Mouse (Mus musculus): Measurements from ENCODE around the gene Acss2. TPM values are rescaled to one million over a fixed set of nuclear protein-coding genes. Genes with fewer than 3 reads are reported as not detected.

Gene Acss2
- polyA plus RNA-seq (2015; fragmentation: Nextera tagmentation; extraction: Ambion mirVana): 25.8 and 29.8 TPM in 2 replicates

DNA sequence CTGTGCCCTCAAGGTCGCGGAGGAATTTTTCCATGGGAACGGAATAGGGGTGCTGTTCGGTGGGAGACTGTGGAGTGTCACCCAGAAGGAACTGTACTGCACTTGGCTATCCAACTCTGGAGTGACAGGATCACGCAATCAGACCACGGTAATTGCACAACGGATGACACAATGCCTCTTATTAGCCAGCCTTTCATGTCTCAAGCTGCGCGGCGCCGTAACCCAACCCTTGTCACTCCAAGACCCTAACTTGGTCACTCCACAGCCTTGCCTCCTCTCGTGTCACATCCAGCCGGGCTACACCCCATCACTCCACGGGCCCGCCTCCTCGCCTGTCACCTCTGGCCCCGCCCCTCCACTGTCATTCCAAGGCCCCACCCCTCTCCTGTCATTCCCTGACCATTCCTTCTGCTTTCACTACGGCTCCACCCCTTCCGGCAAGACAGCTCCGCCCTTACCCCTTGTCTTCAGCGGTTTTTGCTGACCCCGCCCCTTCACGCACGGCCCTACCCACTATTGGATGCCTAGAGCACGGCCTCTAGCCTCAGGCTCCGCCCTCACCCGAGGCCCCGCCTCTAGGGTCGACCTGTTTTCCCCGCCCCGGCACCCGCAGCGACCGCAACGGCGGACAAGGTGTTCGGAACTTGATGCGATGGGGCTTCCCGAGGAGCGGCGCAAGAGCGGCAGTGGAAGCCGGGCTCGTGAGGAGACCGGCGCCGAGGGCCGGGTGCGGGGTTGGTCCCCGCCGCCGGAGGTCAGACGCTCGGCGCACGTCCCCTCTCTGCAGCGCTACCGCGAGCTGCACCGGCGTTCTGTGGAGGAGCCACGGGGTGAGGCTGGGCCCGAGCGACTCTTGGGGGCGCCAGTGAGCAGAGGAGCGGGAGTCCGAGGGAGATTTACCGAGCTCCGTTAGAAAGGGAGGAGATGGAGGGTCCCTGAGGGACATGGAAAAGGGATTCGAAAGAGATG, at the start of gene Acss2, which contains the start of gene Ggt7:
Acss2 (plus strand) TSS at position 494 of the 969 bp plus-strand sequence.
Ggt7 (minus strand) TSS at position 783 of the 969 bp plus-strand sequence.
- peak within 1 kb of the TSS; percentile 58; the same call in 1 of the 2 replicates for H3K27ac ChIP-seq (ENCODE audit: low read length)
- WGBS: 3% methylated on average over 70 of the region's 70 CpGs
- no peaks in the 10 kb centered on the region for H3K9me3 ChIP-seq (ENCODE audit: control insufficient read depth, low read length)
- peak; percentile 99 for ATAC-seq
- no peaks in the 10 kb centered on the region for H3K36me3 ChIP-seq (ENCODE audit: control insufficient read depth, insufficient read depth, low read length)
- peak within 1 kb of the TSS; percentile 83 for H3K4me3 ChIP-seq (ENCODE audit: low read length)
- peak within 1 kb of the TSS; percentile 73 for H3K9ac ChIP-seq (ENCODE audit: low read depth, low read length)
- peaks cover 13% of the 10 kb centered on the region for H3K4me1 ChIP-seq (ENCODE audit: control insufficient read depth, insufficient read depth, low read length)
- H3K4me2 ChIP-seq (ENCODE audit: low read depth, low read length): peak within 1 kb of the TSS; percentile 85
- peaks cover 12% of the 10 kb centered on the region; the same call in 1 of the 2 replicates for H3K27me3 ChIP-seq (replicated peaks; ENCODE audit: control insufficient read depth, insufficient read depth, low read length)

DNA sequence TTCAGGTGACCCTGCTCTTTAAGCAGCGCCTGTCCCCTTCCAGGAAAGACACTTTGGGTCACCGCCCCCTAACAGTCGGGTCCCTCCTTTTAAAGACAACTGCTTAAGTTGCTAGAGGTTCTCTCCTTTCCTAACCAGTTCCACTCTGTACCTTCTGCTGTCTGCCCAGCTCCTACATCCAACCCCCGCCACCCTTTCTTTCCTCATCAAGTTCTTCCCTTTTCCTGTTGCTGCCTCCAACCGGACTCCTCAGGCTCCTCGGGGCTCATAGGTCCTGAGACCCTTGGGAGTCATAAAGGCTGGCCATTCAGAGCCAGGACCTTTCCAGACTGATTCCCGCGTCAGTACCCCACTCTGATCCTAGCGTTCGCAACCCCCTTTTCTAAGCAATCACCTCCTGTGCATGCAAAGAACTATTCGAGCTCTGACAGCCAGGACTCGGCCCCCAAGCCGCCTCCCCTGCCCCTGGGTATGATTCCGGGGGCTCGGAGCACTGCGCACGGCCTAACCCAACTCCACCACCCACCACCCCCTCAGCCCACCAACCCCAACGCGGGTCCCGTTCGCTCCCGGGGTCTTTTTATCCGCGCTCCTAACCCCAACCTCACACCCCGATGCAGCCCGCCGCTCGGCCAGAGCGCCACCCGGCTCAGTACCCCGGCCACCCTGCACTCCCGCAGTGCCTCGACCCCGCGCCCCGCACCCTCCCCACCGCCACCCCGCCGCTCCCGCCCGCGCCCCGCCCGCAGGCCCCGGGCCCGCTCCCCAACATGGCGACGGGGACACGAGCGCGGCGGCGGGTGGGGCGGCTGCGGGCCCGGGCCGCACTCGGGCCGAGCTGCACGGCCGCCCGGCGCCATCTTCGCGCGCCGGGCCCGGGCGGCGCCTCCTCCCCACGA, 44.8 kb upstream of the Acss2 start:
- peak overlapping the region; percentile 92 for H3K4me3 ChIP-seq (ENCODE audit: low read length)
- H3K9ac ChIP-seq (ENCODE audit: low read depth, low read length): peak overlapping the region; percentile 97
- peak overlapping the region; percentile 90 for H3K27ac ChIP-seq (ENCODE audit: low read length)
- peak overlapping the region; percentile 79 for H3K4me2 ChIP-seq (ENCODE audit: low read depth, low read length)
- WGBS: under 1% methylated on average over 55 of the region's 71 CpGs
- H3K36me3 ChIP-seq (ENCODE audit: control insufficient read depth, insufficient read depth, low read length): no peaks in the 10 kb centered on the region
- ATAC-seq: peak; percentile 35
- no peaks in the 10 kb centered on the region for H3K9me3 ChIP-seq (ENCODE audit: control insufficient read depth, low read length)
- no peaks in the 10 kb centered on the region for H3K27me3 ChIP-seq (replicated peaks; ENCODE audit: control insufficient read depth, insufficient read depth, low read length)
- peaks cover 14% of the 10 kb centered on the region for H3K4me1 ChIP-seq (ENCODE audit: control insufficient read depth, insufficient read depth, low read length)

DNA sequence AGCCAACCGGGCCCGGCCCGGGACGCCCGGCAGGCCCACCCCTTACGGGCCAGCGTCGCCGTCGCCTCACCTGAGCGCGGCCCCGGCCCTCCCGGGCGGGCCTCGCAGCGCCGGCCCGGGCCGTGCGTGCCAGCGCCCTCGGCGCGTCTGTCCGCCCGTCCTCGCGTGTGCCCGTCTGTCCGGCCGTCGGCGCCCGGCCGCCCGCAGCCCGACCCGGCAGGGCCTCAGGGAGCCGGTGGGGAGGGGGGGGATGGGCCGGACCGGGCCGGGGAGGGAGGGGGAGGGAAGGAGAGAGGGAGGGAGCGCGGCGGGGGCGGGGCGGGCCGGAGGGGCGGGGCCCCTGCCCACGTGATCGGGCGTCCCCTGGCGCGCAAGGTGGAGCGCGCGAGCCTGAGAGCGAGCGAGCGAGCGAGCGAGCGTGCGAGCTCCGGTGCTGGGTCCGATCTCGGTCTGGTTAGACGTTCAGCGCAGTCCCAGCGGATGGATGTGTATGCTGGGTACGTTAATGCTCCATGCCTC, 44.1 kb upstream of the Acss2 start, which contains the start of gene Ncoa6:
Ncoa6 (minus strand) TSS at position 325 of the 519 bp plus-strand sequence.
- peak; percentile 85 for ATAC-seq
- Histone ChIP-seq H3K9ac (ENCODE audit: low read depth, low read length) (peak within 1 kb of the TSS; percentile 97), H3K4me2 (ENCODE audit: low read depth, low read length) (peak within 1 kb of the TSS; percentile 79), H3K36me3 (ENCODE audit: control insufficient read depth, insufficient read depth, low read length) (no peaks in the 10 kb centered on the region), H3K4me1 (ENCODE audit: control insufficient read depth, insufficient read depth, low read length) (peaks cover 14% of the 10 kb centered on the region), H3K4me3 (ENCODE audit: low read length) (peak within 1 kb of the TSS; percentile 92), H3K9me3 (ENCODE audit: control insufficient read depth, low read length) (no peaks in the 10 kb centered on the region), H3K27ac (ENCODE audit: low read length) (peak within 1 kb of the TSS; percentile 90), H3K27me3 (replicated peaks; ENCODE audit: control insufficient read depth, insufficient read depth, low read length) (no peaks in the 10 kb centered on the region)
- WGBS: under 1% methylated on average over 60 of the region's 72 CpGs

DNA sequence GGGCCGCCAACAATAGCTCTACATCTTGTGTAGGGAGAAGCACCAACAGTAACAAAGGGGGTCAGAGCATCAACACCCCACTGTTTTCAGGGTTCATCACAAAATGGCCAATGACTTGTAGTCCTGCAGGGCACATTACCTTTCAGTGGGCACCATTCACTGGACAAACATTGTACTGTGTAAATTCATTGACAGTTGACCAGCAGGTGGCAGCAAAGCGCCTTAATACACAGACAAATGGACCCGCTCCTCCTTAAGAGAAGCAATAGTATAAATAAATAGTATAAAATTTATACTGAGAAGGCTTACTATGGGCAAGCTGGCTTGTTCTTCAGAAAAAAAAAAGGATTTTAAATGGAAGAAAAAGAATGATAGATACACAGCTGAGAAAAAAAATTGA, 35.7 kb upstream of the Acss2 start:
- Histone ChIP-seq H3K4me2 (ENCODE audit: low read depth, low read length) (no peak overlapping the region), H3K27me3 (replicated peaks; ENCODE audit: control insufficient read depth, insufficient read depth, low read length) (no peaks in the 10 kb centered on the region), H3K9me3 (ENCODE audit: control insufficient read depth, low read length) (no peaks in the 10 kb centered on the region), H3K36me3 (ENCODE audit: control insufficient read depth, insufficient read depth, low read length) (no peaks in the 10 kb centered on the region), H3K27ac (ENCODE audit: low read length) (no peak overlapping the region), H3K9ac (ENCODE audit: low read depth, low read length) (no peak overlapping the region), H3K4me1 (ENCODE audit: control insufficient read depth, insufficient read depth, low read length) (no peaks in the 10 kb centered on the region), H3K4me3 (ENCODE audit: low read length) (no peak overlapping the region)
- 45% methylated on average over 3 of the region's 3 CpGs for WGBS
- no peak for ATAC-seq

DNA sequence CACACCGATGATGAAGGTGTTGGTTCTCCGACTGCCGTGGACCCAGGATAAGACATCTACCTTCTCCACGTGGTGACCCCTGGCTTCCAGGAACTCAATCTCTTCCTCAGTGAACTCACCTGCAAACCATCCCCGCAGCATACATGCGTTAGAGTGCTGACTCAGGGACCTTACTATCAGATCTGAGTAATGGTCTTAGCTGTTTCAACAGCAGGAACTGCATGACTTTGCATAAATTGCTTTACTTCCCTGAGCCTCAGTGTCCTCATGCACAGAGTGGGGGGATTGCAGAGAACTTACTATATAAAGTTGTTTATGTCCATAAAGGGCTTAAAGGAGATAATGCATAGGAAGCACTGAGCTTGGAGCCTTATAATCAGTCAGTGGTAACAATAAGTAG, 26.8 kb upstream of the Acss2 start:
- no peaks in the 10 kb centered on the region for H3K36me3 ChIP-seq (ENCODE audit: control insufficient read depth, insufficient read depth, low read length)
- no peak overlapping the region for H3K4me3 ChIP-seq (ENCODE audit: low read length)
- H3K27me3 ChIP-seq (replicated peaks; ENCODE audit: control insufficient read depth, insufficient read depth, low read length): no peaks in the 10 kb centered on the region
- no peak overlapping the region for H3K4me2 ChIP-seq (ENCODE audit: low read depth, low read length)
- no peaks in the 10 kb centered on the region for H3K9me3 ChIP-seq (ENCODE audit: control insufficient read depth, low read length)
- no peak overlapping the region for H3K9ac ChIP-seq (ENCODE audit: low read depth, low read length)
- 91% methylated on average over 6 of the region's 6 CpGs for WGBS
- no peak for ATAC-seq
- no peak overlapping the region for H3K27ac ChIP-seq (ENCODE audit: low read length)
- no peaks in the 10 kb centered on the region for H3K4me1 ChIP-seq (ENCODE audit: control insufficient read depth, insufficient read depth, low read length)

DNA sequence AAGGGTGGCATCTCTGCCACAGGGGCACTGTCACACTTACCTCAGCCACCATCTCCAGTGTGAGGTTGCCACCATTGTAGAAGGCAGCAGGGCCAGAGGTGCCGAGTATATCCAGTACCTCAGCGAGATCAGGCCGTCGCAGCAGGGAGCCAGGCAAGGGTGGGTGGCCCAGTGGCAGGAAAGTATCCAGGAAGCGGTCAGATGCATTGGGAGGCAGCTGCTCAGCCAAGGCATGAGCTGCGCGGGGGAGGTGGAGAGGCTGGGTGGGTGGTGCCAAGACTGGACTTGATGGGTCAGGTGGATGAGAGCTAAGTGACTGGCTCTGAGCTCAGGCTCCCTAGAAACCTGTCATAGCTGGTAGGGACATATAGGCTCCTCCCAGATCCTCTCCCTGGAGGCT, 15.2 kb upstream of the Acss2 start:
- H3K4me1 ChIP-seq (ENCODE audit: control insufficient read depth, insufficient read depth, low read length): no peaks in the 10 kb centered on the region
- 72% methylated on average over 7 of the region's 7 CpGs for WGBS
- no peak for ATAC-seq
- no peak overlapping the region for H3K4me2 ChIP-seq (ENCODE audit: low read depth, low read length)
- no peak overlapping the region for H3K27ac ChIP-seq (ENCODE audit: low read length)
- H3K27me3 ChIP-seq (replicated peaks; ENCODE audit: control insufficient read depth, insufficient read depth, low read length): no peaks in the 10 kb centered on the region
- no peaks in the 10 kb centered on the region for H3K36me3 ChIP-seq (ENCODE audit: control insufficient read depth, insufficient read depth, low read length)
- H3K4me3 ChIP-seq (ENCODE audit: low read length): no peak overlapping the region
- no peaks in the 10 kb centered on the region for H3K9me3 ChIP-seq (ENCODE audit: control insufficient read depth, low read length)
- no peak overlapping the region for H3K9ac ChIP-seq (ENCODE audit: low read depth, low read length)

DNA sequence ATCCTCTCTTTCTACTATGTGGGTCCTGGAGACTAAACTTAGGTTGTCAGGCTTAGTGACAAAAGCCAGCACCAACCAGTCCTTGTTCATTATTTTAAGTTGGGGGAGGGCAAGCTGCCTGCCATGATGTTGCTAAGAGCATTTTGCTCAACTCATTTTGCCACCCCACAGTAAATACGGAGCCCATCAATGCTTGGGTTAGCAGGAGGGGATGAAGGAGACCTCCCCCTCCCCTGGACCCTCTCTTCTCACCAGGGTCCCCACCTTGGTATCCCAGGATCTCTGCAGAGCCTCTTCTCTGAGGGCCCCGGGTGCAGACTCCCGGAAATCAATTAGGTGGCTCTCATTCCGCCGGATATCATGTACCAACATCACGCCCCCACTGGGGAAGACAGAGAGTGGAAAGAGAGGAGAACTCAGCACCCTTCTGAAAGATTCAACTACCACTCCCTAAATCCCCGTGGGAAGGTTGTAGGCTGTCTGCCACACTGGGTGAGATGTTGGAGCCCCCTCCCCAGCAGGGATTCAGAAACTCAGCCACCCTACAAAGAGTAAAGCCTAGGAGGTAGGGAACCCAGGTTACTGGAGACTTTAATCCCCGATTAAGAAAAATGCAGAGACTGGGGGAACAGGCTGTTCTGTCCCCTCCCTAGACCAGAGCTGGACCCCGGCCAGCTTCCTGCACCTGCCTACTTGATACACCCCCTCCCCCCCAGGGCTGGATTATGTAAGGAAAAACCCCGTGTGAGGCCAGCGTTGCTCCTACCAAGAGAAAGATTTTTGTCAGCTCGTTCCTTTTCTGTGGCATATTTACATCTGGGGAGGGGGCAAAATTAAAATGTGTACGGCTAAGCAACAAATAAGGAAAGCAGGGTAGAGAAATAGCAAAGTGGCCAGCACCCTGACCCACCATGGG, 13.1 kb upstream of the Acss2 start:
- no peaks in the 10 kb centered on the region for H3K9me3 ChIP-seq (ENCODE audit: control insufficient read depth, low read length)
- no peak overlapping the region for H3K4me2 ChIP-seq (ENCODE audit: low read depth, low read length)
- no peak overlapping the region for H3K27ac ChIP-seq (ENCODE audit: low read length)
- no peak for ATAC-seq
- H3K36me3 ChIP-seq (ENCODE audit: control insufficient read depth, insufficient read depth, low read length): no peaks in the 10 kb centered on the region
- 57% methylated on average over 13 of the region's 13 CpGs for WGBS
- no peaks in the 10 kb centered on the region for H3K27me3 ChIP-seq (replicated peaks; ENCODE audit: control insufficient read depth, insufficient read depth, low read length)
- H3K4me1 ChIP-seq (ENCODE audit: control insufficient read depth, insufficient read depth, low read length): no peaks in the 10 kb centered on the region
- H3K9ac ChIP-seq (ENCODE audit: low read depth, low read length): no peak overlapping the region
- H3K4me3 ChIP-seq (ENCODE audit: low read length): no peak overlapping the region

DNA sequence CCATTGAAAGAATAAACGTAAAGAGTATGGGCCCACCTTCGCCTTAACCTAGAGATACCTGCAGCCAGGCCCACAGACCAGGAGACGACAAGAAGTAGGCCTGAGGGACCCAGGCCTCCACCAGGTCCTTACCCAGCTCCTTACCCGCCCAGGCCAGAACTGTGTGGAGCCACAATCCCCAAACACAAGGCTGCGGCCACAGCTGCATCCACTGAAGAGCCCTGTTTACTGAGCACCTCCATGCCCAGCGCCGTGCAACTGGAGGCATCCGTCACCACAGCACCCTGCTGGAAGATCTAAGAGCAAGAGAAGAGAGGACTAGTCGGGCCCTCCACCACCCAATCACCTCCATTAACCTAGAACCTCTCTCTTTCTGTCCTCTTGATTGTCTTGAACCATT, 11.9 kb upstream of the Acss2 start:
- Histone ChIP-seq H3K4me2 (ENCODE audit: low read depth, low read length) (no peak overlapping the region), H3K9me3 (ENCODE audit: control insufficient read depth, low read length) (no peaks in the 10 kb centered on the region), H3K4me3 (ENCODE audit: low read length) (no peak overlapping the region), H3K27me3 (replicated peaks; ENCODE audit: control insufficient read depth, insufficient read depth, low read length) (no peaks in the 10 kb centered on the region), H3K27ac (ENCODE audit: low read length) (no peak overlapping the region), H3K9ac (ENCODE audit: low read depth, low read length) (no peak overlapping the region), H3K4me1 (ENCODE audit: control insufficient read depth, insufficient read depth, low read length) (no peaks in the 10 kb centered on the region), H3K36me3 (ENCODE audit: control insufficient read depth, insufficient read depth, low read length) (no peaks in the 10 kb centered on the region)
- WGBS: 93% methylated on average over 9 of the region's 9 CpGs
- ATAC-seq: no peak

Data from intestine, embryonic 16.5 days (tissue).